Mouse (Mus musculus) liver, adult 2 months (tissue): ENCODE data around the gene Auts2. TPM values are rescaled to one million over a fixed set of nuclear protein-coding genes. Genes with fewer than 3 reads are reported as not detected.

Experiments
- DNase-seq: peaks from one replicate; pipeline ENCODE4 v3.0.0-alpha.2; 2011; ENCODE audit warnings: low read depth, low spot score; ENCODE audit errors: extremely low read depth
- H3K27ac ChIP-seq: fragments of 200-500 bp; replicated peaks from 2 replicates; pipeline ENCODE4 v1.5.1; 2012; ENCODE audit warnings: low read depth, mild to moderate bottlenecking, control low read depth, inconsistent platforms, low read length; ENCODE audit not compliant: insufficient read depth
- H3K27me3 ChIP-seq: fragments of 200-500 bp; 2 replicates; pipeline ENCODE4 v1.6.1; 2012; ENCODE audit warnings: mild to moderate bottlenecking, moderate library complexity, low read length, inconsistent platforms; ENCODE audit not compliant: control insufficient read depth, insufficient read depth
- H3K36me3 ChIP-seq: fragments of 200-500 bp; 2 replicates; pipeline ENCODE4 v1.6.1; 2012; ENCODE audit warnings: low read length, inconsistent platforms; ENCODE audit not compliant: control insufficient read depth, insufficient read depth
- H3K4me1 ChIP-seq: fragments of 200-500 bp; 2 replicates; pipeline ENCODE4 v1.6.1; 2011; ENCODE audit warnings: low read length; ENCODE audit not compliant: control insufficient read depth, insufficient read depth
- H3K4me3 ChIP-seq: fragments of 200-500 bp; 2 replicates; pipeline ENCODE4 v1.5.1; 2011; ENCODE audit warnings: low read depth, mild to moderate bottlenecking, control low read depth, low read length, moderate library complexity; ENCODE audit not compliant: insufficient read depth
- H3K79me2 ChIP-seq: fragments of 200-500 bp; 2 replicates; pipeline ENCODE4 v1.6.1; 2012; ENCODE audit warnings: inconsistent platforms, mild to moderate bottlenecking, low read length, moderate library complexity; ENCODE audit not compliant: control insufficient read depth, insufficient read depth
- H3K9ac ChIP-seq: fragments of 200-500 bp; 2 replicates; pipeline ENCODE4 v1.6.1; 2012; ENCODE audit warnings: low read depth, mild to moderate bottlenecking, control low read depth, inconsistent platforms, low read length
- CTCF ChIP-seq: fragments of 200-500 bp; IDR thresholded peaks from 2 replicates; pipeline ENCODE4 v1.5.1; 2011; ENCODE audit warnings: low read depth, low read length, control low read depth
- POLR2A ChIP-seq: fragments of 200-500 bp; IDR thresholded peaks from 2 replicates; pipeline ENCODE4 v1.6.1; 2011; ENCODE audit warnings: low read length, control low read depth; ENCODE audit not compliant: insufficient read depth; ENCODE audit errors: extremely low read depth
- WGBS: fragments of 180-500 bp; shearing (Covaris S2); methylation state at CpG from one replicate; pipeline ENCODE4 v1.1.7; 2018; 5-methylcytosine and 5-hydroxymethylcytosine counted together
- polyA plus RNA-seq: library from polyadenylated mRNA; depleted of rRNA; stranded (reverse); fragments of >200 nt; gene quantifications from 2 replicates; pipeline ENCODE4 v1.2.3, GENCODE M21; 2012
- total RNA-seq: library from RNA; depleted of rRNA; stranded (reverse); fragments of >200 nt; gene quantifications from 2 replicates; pipeline ENCODE4 v1.2.3, GENCODE M21; 2014

The Auts2 gene
- total and polyA plus RNA-seq, 2 experiments: 0.37 to 0.51 TPM

GRCm38 (mm10) chr5:131781063-131781462 is 762.1 kb downstream of the Auts2 start:
- no peak for DNase-seq
- Histone ChIP-seq H3K36me3 (no peaks in the 10 kb centered on the region), H3K9ac (no peak overlapping the region), H3K27ac (no peak overlapping the region), H3K4me1 (no peaks in the 10 kb centered on the region), H3K79me2 (no peaks in the 10 kb centered on the region), H3K27me3 (no peaks in the 10 kb centered on the region), H3K4me3 (no peak overlapping the region)
- TF ChIP-seq CTCF: no peak
- no peak for TF ChIP-seq POLR2A
- 95% methylated on average over 14 of the region's 14 CpGs for WGBS

GRCm38 (mm10) chr5:131779171-131779570 is 764.0 kb downstream of the Auts2 start:
- no peaks in the 10 kb centered on the region for H3K36me3 ChIP-seq
- no peak overlapping the region for H3K9ac ChIP-seq
- H3K27ac ChIP-seq: no peak overlapping the region
- no peaks in the 10 kb centered on the region for H3K79me2 ChIP-seq
- DNase-seq: no peak
- no peak overlapping the region for H3K4me3 ChIP-seq
- H3K27me3 ChIP-seq: no peaks in the 10 kb centered on the region
- no peaks in the 10 kb centered on the region for H3K4me1 ChIP-seq
- no peak for TF ChIP-seq POLR2A
- no peak for TF ChIP-seq CTCF

DNA sequence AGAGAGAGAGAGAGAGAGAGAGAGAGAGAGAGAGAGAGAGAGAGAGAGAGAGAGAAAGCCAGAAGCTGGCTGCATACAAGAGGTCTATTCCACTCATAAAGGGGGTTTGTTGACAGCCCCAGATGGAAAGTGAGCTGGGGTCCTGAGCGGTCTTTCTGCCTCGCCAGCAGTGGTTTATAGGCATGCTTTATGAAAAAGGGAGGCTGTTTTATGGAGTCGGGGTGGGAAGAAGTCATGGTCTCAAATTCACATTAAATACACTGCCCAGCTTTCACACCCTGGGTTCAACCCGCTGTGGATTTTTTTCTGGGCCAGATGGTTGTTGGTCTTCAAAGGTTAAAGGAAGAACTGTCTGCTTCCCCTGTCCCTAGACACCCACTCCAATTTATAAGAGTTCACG is 767.5 kb downstream of the Auts2 start:
- H3K4me1 ChIP-seq: no peaks in the 10 kb centered on the region

DNA sequence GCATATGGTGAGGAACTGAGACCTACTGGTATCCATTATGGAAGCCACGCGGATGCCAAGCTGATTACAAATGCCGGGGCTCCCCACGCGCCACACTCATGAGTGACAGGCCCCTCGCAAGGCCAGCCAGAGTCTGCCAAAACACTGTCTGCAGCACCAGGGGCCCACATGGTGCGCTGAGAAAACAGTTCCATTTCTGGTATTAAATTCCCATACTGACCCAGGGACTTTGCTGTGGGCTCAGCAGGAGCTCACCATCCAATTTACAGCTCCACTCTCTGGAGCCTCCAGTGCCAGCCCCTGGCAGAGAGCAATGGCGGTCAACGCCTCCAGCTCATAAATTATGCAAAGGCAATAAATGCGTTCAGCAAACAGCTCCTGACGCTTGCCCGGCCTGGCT is 767.9 kb downstream of the Auts2 start:
- no peak overlapping the region for H3K4me3 ChIP-seq
- H3K9ac ChIP-seq: no peak overlapping the region
- DNase-seq: no peak
- H3K4me1 ChIP-seq: no peaks in the 10 kb centered on the region
- no peaks in the 10 kb centered on the region for H3K27me3 ChIP-seq
- 89% methylated on average over 12 of the region's 12 CpGs for WGBS
- no peaks in the 10 kb centered on the region for H3K36me3 ChIP-seq
- H3K27ac ChIP-seq: no peak overlapping the region
- H3K79me2 ChIP-seq: no peaks in the 10 kb centered on the region
- TF ChIP-seq POLR2A: no peak
- no peak for TF ChIP-seq CTCF

More for the DNA sequence above, 767.5 kb downstream of the Auts2 start:
- no peaks in the 10 kb centered on the region for H3K36me3 ChIP-seq
- no peak overlapping the region for H3K4me3 ChIP-seq
- no peak overlapping the region for H3K27ac ChIP-seq
- TF ChIP-seq CTCF (no peak), POLR2A (no peak)
- no peaks in the 10 kb centered on the region for H3K79me2 ChIP-seq
- DNase-seq: no peak
- no peaks in the 10 kb centered on the region for H3K27me3 ChIP-seq
- H3K9ac ChIP-seq: no peak overlapping the region
- 91% methylated on average over 5 of the region's 5 CpGs for WGBS

GRCm38 (mm10) chr5:131774792-131775191 is 768.4 kb downstream of the Auts2 start:
- Histone ChIP-seq H3K27ac (no peak overlapping the region), H3K4me1 (no peaks in the 10 kb centered on the region), H3K27me3 (no peaks in the 10 kb centered on the region), H3K9ac (no peak overlapping the region), H3K36me3 (no peaks in the 10 kb centered on the region), H3K79me2 (no peaks in the 10 kb centered on the region), H3K4me3 (no peak overlapping the region)
- DNase-seq: no peak
- no peak for TF ChIP-seq CTCF
- no peak for TF ChIP-seq POLR2A
- 97% methylated on average over 6 of the region's 6 CpGs for WGBS

DNA sequence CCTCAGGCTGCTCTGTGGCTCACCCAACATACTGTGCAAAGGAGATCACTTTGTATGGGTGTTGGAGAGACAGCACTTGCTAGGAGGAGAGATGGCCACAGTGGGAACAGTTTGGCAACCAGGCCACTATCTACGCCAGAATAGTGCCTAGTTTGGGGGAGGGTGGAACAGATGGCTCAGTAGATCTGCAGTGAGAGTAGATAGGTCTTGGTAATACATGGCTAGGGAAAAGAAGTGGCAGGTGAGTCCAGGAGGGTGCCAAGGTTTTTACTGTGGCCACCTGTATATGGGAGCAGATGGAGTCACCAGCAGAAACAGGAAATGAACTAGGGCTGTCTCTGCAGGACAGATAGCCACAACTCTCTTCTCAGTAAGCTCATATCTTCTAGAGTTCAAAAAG is 770.5 kb downstream of the Auts2 start:
- H3K36me3 ChIP-seq: no peaks in the 10 kb centered on the region
- no peak overlapping the region for H3K27ac ChIP-seq
- H3K79me2 ChIP-seq: no peaks in the 10 kb centered on the region
- H3K4me1 ChIP-seq: no peaks in the 10 kb centered on the region
- WGBS: 95% methylated on average over 1 of the region's 1 CpGs
- H3K4me3 ChIP-seq: no peak overlapping the region
- TF ChIP-seq POLR2A (no peak), CTCF (no peak)
- no peak for DNase-seq
- H3K9ac ChIP-seq: no peak overlapping the region
- H3K27me3 ChIP-seq: no peaks in the 10 kb centered on the region
